Mouse (Mus musculus) embryo, embryonic 10.5 days (tissue): ENCODE measurements around the gene Strn4.
A peak's percentile ranks its signal among the peaks of the same experiment; 100 is the strongest.

Experiments
- DNase-seq: peaks from one replicate; pipeline ENCODE4 v3.0.0-alpha.2; 2015; ENCODE audit warnings: low spot score

The Strn4 gene

GRCm38 (mm10) chr7:16841561-16842560, 26.2 kb downstream of the Strn4 start:
- DNase-seq: no peak

DNA sequence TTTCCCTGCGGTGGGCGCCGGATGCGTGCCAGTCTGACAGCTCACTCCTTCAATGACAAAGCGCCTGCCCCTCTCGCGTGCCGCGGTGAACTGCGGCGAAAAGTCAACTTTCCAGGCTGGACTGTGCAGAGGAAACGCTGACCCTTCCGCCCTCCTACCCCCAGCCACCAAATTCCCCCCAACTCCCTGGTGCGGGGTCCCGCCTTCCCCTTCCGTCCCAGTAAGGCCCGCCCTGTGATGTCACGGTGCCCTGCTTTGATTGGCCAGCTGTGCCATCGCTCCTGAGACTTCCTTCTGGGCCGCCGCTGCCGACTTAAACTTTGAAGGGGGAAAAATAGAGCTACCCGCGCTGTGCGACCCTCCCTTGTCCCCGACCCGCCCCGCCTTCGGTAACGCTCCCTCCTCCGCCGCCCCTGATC, 27.0 kb downstream of the Strn4 start, which contains the start of gene Prkd2:
Gene Prkd2 (plus strand): TSS at position 258 of the 419 bp plus-strand sequence.
- DNase-seq: peak; percentile 96

DNA sequence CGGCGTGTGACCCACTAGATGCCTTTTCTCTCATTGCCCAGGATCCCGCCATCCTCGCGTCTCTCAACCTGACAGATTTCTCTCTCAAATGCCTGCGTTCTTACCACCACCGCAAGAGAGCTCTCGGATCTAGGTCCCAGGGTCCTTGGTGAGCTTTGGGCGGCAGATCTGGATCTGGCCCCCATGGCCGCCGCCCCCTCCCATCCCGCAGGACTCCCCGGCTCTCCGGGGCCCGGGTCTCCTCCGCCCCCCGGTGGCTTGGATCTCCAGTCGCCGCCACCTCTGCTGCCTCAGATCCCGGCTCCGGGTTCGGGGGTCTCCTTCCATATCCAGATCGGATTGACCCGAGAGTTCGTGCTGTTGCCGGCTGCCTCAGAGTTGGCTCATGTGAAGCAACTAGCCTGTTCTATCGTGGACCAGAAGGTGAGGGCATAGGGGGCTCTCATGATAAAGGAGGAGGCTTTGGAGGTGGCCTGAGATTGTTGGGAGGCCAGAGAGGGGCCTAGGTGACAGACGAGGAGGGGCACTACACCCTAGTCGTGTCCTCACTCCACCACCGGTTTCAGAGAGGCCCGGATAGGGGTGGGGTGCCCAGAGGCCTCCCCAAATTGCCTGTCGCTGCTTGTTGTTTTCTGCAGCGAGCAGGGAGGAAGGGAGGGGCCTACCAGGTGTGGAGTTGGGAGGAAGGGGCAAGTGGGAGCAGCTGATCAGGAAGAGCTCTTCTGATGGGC, 27.9 kb downstream of the Strn4 start:
- peak; percentile 48 for DNase-seq

DNA sequence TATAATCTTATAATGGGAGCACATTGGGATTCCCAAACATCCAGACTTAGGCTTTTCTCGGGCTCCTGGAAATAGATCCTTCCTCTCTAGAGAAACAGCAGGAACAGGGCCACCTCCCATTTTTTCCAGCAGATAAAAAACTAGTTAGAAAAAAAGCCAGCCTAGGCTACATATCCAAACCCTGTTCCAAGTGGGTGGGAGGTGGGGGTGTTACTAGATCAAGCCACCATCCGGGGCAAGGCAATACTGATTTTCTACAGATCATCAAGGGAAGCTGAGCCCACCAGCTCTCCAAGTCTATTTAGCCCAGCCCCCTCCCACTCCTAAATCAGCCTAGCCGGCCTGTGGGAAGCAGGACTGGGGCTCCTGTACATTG, 29.0 kb downstream of the Strn4 start:
- DNase-seq: no peak

DNA sequence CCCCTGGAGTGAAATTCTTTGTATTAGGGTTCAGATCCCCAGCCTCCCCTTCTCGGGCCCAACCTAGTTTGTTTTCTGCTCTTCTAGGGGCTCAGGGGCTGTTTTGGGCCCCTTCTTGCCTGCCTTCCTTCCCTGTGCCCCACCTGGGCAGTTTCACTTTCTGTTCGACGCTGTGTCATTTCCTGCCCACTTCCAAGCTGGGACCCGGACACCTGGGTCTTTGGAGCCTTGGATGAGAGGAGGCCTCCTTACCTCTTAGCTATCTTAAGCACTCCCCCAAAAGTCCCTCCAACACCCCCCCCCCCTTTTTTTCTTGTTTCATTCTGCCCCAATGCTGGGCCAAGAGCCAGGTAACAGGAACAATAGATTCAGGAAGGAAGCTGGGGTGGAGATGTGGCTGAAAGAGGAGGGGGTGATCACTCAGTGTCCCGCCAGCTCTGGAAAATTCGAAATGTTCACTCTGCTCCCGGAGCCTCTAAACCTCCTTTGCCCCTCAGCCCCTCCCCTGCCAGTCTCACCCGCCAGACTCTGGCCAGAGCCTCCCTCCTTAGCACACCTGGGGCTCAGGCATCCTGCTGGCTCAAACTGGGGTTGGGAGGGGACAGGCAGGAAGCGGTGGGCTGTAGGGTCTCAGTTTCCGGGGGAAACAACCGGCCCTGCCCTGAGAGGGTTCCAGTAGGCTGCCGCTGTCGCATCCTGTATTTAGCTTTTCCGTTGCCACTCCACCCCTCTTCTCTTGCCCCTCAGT, 29.6 kb downstream of the Strn4 start:
- DNase-seq: no peak

GRCm38 (mm10) chr7:16845820-16846167, 30.1 kb downstream of the Strn4 start:
- no peak for DNase-seq

DNA sequence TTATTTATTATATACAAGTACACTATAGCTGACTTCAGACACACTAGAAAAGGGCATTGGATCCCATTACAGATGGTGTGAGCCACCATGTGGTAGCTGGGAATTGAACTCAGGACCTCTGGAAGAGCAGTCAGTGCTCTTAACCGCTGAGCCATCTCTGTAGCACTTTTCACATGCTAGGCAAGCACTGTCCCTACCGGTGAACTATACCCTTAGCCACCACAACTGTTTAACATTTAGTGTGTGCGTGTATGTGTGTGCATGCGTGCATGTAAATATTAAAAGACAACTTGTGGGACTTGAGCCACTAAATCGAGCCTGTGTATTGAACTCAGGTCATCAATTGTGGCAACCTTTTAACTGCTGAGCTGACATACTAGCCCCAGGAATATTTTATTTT, 31.1 kb downstream of the Strn4 start:
- no peak for DNase-seq

DNA sequence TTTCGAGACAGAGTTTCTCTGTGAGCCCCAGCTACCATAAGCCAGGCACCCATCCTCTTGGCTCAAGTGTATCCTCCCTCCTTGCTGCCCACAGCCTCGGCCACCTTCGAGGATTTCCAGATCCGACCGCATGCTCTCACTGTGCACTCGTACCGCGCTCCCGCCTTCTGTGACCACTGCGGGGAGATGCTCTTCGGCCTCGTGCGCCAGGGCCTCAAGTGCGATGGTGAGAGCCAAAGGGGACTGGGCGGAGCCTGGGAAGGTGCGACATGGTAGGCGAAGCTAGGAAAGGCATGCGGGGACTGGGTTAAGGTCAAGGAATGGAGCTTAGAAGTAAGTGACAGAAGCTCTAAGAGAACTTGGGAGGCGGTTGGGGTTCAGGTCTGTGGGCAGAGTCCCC, 31.8 kb downstream of the Strn4 start:
- no peak for DNase-seq

GRCm38 (mm10) chr7:16848579-16848978, 32.9 kb downstream of the Strn4 start:
- DNase-seq: peak; percentile 61

DNA sequence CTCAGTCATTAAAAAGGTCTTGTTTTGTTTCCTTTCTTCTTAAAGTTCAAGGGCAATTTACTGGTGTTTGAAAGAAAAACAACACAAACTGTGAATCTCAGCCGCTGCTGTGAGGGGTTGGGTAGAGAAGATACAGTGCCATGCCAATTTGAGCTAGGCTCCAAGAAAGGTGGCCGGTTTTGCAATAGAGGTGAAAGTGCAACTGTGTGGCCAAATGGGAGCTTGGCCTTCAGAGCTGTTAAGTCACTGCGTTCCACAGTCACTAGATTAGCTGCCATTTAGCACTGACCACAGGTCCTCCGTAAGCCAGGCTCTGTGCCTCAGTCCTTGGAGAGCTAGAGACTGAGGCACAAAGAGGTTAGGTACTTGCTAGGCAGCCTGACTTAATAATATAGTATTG, 35.9 kb downstream of the Strn4 start:
- no peak for DNase-seq

DNA sequence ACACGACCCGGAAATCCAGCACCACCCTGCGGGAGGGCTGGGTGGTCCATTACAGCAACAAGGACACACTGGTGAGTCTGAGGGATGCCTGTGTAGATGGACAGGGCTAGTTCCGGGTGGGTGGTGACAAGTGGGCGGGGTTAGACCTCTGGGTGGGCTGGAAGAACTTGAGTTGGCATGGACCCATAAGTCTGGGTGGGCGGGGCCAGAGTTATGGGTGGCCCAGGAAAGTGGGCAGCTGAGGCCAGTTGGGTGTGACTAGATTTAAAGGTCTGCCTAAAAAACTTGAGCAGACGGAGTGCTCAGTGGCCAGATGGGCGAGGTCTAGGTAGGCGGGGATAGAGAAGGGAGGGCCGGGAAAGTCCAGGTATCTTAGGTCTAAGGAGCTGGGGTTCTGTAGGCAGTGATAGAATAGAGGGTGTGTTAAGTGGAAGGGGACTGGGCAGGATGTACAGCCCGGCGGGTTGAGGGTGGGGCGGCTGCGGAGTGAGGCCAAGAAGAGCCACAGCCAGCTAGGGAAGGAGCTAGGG, 37.7 kb downstream of the Strn4 start:
- no peak for DNase-seq

- DNase-seq: peak; percentile 44
These were observed 42.6 kb downstream of the Strn4 start for GRCm38 (mm10) chr7:16858336-16858735.

DNA sequence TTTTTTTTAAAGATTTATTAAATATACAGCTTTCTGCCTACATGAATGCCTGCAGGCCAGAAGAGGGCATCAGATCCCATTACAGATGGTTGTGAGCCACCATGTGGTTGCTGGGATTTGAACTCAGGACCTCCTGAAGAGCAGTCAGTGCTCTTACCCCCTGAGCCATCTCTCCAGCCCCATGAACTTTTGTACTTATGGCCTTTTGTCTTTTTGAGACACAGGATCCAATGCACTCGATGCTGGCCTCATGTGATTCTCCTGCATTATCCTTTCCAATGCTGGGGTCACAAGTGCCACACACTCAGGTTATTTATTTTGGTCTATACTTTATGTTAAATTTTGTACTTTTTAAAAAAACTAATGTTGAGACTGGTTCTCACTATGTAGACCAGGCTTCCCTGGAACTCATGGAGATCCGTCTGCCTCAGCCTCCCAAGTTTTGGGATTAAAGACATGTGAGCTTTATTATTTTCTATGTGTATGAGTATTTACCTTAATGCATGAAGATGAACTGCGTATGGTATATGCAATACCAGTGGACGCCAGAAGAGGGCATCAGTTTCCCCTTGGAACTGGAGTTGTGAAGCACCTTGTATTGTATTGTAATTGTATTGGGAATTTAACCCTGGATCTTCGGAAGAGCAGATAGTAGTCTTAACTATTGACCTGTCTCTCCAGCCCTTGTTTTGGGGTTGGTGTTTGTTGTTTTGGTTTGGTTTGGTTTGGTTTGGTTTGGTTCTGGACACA, 44.4 kb downstream of the Strn4 start:
- peak; percentile 84 for DNase-seq

DNA sequence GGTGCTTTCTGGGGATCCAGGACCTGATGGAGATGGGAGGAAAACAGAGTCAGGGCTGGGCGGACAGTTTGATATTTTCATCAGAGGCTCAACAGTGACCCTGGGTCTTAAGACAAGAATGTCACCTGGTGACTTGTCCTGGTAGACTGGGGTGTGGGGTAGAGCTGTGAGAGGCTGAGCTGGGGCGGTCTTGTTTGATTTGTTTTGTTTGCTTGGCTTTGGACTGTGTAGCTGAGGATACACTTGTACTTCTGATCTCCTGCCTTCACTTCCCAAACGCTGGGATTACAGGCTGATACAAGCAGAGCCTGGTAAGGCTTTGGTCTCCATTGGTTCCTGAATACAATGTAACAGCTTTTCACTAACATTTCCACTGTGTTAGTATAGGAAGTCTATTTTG, 51.8 kb downstream of the Strn4 start:
- DNase-seq: no peak

- peak; percentile 86 for DNase-seq
These were observed 53.8 kb downstream of the Strn4 start for GRCm38 (mm10) chr7:16869497-16869896.

GRCm38 (mm10) chr7:16871600-16871999, 55.9 kb downstream of the Strn4 start:
- no peak for DNase-seq

DNA sequence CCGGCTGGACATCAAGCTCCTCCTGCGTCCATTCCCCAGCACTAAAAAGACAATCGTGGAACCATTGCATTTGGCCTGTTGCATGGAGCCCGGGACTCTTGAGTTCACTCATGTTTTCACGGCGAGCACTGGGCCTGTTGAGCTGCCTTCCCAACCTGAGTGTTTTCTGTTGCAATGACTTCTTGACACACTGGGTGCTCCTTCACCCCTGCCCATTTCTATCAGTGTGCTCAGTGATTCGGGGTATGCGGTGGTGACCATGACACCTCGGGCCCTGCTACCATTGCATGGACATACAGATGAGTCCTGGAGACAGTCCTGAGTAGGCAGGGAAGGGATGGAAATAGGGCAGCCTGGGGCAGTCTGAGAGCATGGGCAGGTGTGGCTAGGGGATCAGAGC, 56.8 kb downstream of the Strn4 start:
- DNase-seq: no peak

DNA sequence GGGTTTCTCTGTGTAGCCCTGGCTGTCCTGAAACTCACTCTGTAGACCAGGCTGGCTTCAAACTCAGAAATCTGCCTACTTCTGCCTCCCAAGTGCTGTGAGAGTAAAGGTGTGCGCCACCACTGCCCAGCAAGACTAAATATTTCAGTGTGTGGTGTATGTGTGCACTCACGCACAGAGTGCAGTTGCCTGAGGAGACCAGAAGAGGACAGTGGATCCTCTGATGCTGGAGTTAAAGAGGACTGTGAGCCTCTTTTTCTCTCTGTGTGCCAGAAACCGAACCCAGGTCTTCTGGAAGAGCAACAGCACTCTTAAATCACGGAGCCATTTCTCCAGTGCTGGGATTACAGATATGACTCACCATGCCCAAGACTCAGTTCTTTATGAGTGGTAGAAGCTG, 57.7 kb downstream of the Strn4 start:
- no peak for DNase-seq

DNA sequence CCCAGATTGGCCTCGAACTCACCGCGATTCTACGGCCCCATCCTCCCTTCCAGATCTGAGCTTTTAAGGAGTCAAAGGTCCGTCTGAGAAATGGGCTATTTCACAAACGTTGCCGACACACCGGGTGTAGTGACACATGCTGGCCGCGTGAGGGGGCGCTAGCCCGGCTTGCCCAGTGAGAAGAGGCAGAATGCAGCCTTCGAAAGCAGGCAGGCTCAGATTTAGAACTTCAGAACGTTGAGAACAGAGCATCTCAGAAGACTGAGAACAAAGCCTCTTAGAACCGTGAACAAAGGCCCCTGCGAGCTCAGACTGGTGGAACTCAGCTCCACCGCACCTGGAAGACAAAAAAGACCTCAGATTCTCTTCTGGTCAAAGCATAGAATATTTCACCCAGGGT, 58.5 kb downstream of the Strn4 start:
- DNase-seq: peak; percentile 89

DNA sequence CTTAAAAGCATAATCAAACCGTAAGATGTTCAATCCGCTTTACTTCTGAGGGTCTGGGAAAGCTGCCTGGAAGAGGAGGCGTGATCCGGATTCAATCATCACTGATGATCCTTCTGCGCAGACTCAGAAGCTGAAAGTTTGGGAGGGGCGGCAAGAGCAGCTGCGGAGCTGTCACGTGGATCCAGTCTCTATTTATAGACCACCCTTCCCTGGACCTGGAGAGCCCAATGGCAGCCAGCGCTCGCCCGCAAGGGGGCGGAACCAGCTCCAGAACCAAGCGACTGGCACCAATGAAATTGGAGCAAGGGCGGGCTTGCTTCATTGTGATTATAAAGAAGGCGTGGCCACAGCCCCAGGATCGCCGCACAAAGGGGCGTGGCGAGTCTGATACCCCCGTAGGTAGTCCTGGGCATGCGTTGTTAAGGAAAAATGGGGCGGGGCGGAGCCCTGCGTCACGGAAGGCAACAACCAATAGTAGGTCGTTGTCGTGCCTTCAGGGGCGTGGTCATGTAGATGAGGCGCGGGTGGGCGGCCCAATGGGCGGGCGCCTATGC, 59.1 kb downstream of the Strn4 start:
- DNase-seq: peak; percentile 100

GRCm38 (mm10) chr7:16875310-16875325, 59.4 kb downstream of the Strn4 start, which contains the start of gene Dact3:
Gene Dact3, plus strand, starts transcription at chr7:16875317.
- DNase-seq: no peak

- no peak for DNase-seq
These were observed 59.6 kb downstream of the Strn4 start for GRCm38 (mm10) chr7:16875326-16875725.
